Comparison of ENCODE assay signal across 8 mouse cellular contexts in the genomic region with DNA sequence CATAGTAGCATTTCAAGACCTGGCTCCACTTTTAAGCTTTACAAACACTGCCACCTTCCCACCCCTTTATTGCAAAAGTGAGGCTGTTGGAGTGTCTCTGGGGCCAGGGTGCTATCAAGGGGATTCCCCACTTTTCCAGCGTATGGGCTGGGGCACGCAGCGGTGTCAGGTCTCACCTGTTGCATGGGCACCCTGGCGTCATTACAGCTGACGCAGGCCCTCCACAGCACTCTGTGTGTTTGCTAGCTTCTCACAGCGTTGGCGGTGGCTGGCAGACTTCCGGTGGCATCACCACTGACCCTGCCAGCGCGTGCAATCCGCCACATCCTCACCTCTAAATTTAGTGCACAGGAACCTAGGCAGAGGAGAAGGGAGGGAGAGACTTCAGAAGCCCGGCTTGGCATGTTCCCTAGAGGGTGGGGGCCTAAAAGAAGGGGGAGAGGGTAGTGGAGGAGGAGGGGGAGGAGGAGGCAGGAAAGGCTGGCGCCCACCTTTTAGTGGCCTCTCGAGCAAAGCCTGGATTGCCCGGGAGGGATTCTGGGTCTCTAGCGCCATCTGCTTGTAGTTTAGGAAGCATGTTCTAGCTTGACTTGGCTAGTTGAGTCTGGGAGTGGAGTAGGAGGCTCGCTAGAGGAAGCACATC. TPM values are rescaled to one million over a fixed set of nuclear protein-coding genes. Genes with fewer than 3 reads are reported as not detected.
DNase-seq lines count a peak whose midpoint lies in the region; ATAC-seq and TF ChIP-seq lines count a peak whose summit lies in the region.

No protein-coding gene starts in this region.

- 16% methylated on average over 17 of the region's 17 CpGs for whole genome bisulfite sequencing in hindbrain, embryonic 16.5 days

- H3K27me3 ChIP-seq in hindbrain, embryonic 16.5 days (replicated peaks; ENCODE audit: control insufficient read depth, insufficient read depth, low read length), result no peaks in the 10 kb centered on the region

- intact Hi-C loops in left cerebral cortex, adult 2 months (cut with DNase I), result loop anchor here (1.0 to 10.0 kb wide), 3 partner anchors 17 to 415 kb away; no protein-coding TSS in a partner anchor
- intact Hi-C loops in left cerebral cortex, postnatal 25 days (cut with DNase I), result loop anchor here (1.0 to 10.0 kb wide), 3 partner anchors 17 to 245 kb away; partner anchors contain the start of gene Pank2

- H3K4me3 ChIP-seq in left cerebral cortex, adult 2 months, result peak overlapping the region; percentile 30
- H3K4me3 ChIP-seq in hindbrain, embryonic 16.5 days (ENCODE audit: low read length), result no peak overlapping the region

- H3K9me3 ChIP-seq in hindbrain, embryonic 16.5 days (ENCODE audit: control insufficient read depth, low read length), result no peaks in the 10 kb centered on the region

- peak overlapping the region; percentile 68 for H3K27ac ChIP-seq in left cerebral cortex, adult 2 months
- H3K27ac ChIP-seq in hindbrain, embryonic 16.5 days (ENCODE audit: low read depth, low read length), result no peak overlapping the region

- TF ChIP-seq CTCF in left cerebral cortex, adult 2 months (IDR thresholded peaks at IDR 0.05), result peak; percentile 86

- DNase-seq in left cerebral cortex, adult 2 months (ENCODE audit: extremely low spot score in 1 of 2, low spot score in 2 of 2), result peak; percentile 59 to 67
- no peak for DNase-seq in left cerebral cortex, adult 8-10 months (ENCODE audit: low spot score in 2 of 2)
- peak; percentile 49 to 62 for DNase-seq in cerebellum, postnatal 36 days
- peak; percentile 77 to 85 for DNase-seq in gastrocnemius, adult 8-10 months (ENCODE audit: low spot score in 2 of 2)
- peak; percentile 70 to 82 for DNase-seq in left cerebral cortex, postnatal 25 days (ENCODE audit: low spot score in 2 of 2)
- DNase-seq in right cerebral cortex, postnatal 4 days, result peak; percentile 56

- ATAC-seq in hindbrain, embryonic 16.5 days, result no peak
- ATAC-seq in megakaryocyte progenitor cell, adult 5-6 weeks (replicated peaks; ENCODE audit: poor library complexity), result peak; percentile 75

- H3K36me3 ChIP-seq in hindbrain, embryonic 16.5 days (ENCODE audit: control insufficient read depth, insufficient read depth, low read length), result no peaks in the 10 kb centered on the region

- peak overlapping the region; percentile 47 for H3K4me2 ChIP-seq in hindbrain, embryonic 16.5 days (ENCODE audit: low read length)

- peak overlapping the region; percentile 42; the same call in 1 of the 2 replicates for H3K9ac ChIP-seq in hindbrain, embryonic 16.5 days (ENCODE audit: low read depth, low read length)

- H3K4me1 ChIP-seq in hindbrain, embryonic 16.5 days (ENCODE audit: control insufficient read depth, insufficient read depth, low read depth, low read length), result peaks cover 34% of the 10 kb centered on the region

RNA-seq across cellular contexts. Expression of gene Smox, which starts 18.5 kb away (rescaled TPM):
- total RNA-seq in left cerebral cortex, adult 2 months (2021), result 10 to 100 TPM; 68.9 to 80.3 TPM
- total RNA-seq in left cerebral cortex, adult 8-10 months (2022), result 10 to 100 TPM; 48.6 to 64.3 (median 57.9) TPM
- total RNA-seq in gastrocnemius, adult 8-10 months (2022), result 100 to 1,000 TPM in 2 of 4 experiments, 10 to 100 TPM in 2; 76.7 to 289 (median 163) TPM
- polyA plus RNA-seq in hindbrain, embryonic 16.5 days (2015; fragmentation: Nextera tagmentation; extraction: Ambion mirVana), result 60.3 and 70.9 TPM in 2 replicates
- total RNA-seq in left cerebral cortex, postnatal 25 days (2021), result 10 to 100 TPM; 67.7 to 73.5 TPM
- 4.6 and 5.7 TPM in 2 replicates for total RNA-seq in megakaryocyte progenitor cell, adult 5-6 weeks (2015)
- total RNA-seq in megakaryocyte progenitor cell, adult 5-6 weeks (2017), result 7.8 and 8.7 TPM in 2 replicates

RNA-seq across cellular contexts. Expression of gene Adra1d, which starts 52.3 kb away (rescaled TPM):
- 10 to 100 TPM; 64.3 to 65.7 TPM for total RNA-seq in left cerebral cortex, adult 2 months (2021)
- 10 to 100 TPM; 33.6 to 38.2 (median 36.4) TPM for total RNA-seq in left cerebral cortex, adult 8-10 months (2022)
- under 1 TPM; 0.29 to 0.78 (median 0.66) TPM for total RNA-seq in gastrocnemius, adult 8-10 months (2022)
- polyA plus RNA-seq in hindbrain, embryonic 16.5 days (2015; fragmentation: Nextera tagmentation; extraction: Ambion mirVana), result 0.29 and 0.65 TPM in 2 replicates
- total RNA-seq in left cerebral cortex, postnatal 25 days (2021), result 10 to 100 TPM; 47.0 to 62.0 TPM
- total RNA-seq in megakaryocyte progenitor cell, adult 5-6 weeks (2015), result not detected in 2 replicates
- total RNA-seq in megakaryocyte progenitor cell, adult 5-6 weeks (2017), result not detected in 2 replicates

Comparison
In these comparisons a context has a peak if more than half of its experiments do, and no peak if none do; other contexts are left out.
1. DNase-seq: peak in left cerebral cortex, adult 2 months (2 of 2), cerebellum, postnatal 36 days (2 of 2), gastrocnemius, adult 8-10 months (2 of 2), left cerebral cortex, postnatal 25 days (2 of 2) and right cerebral cortex, postnatal 4 days (single experiment); none in left cerebral cortex, adult 8-10 months (0 of 2).
2. RNA of gene Smox, which starts 18.5 kb away (total RNA-seq): 76.7 to 289 TPM in gastrocnemius, adult 8-10 months, 68.9 to 80.3 TPM in left cerebral cortex, adult 2 months, 67.7 to 73.5 TPM in left cerebral cortex, postnatal 25 days and 48.6 to 64.3 TPM in left cerebral cortex, adult 8-10 months; 4.6 to 8.7 TPM in megakaryocyte progenitor cell, adult 5-6 weeks; every median in the first group is over 4 times any median in the second.
3. RNA of gene Adra1d, which starts 52.3 kb away (total RNA-seq): 64.3 to 65.7 TPM in left cerebral cortex, adult 2 months, 47.0 to 62.0 TPM in left cerebral cortex, postnatal 25 days and 33.6 to 38.2 TPM in left cerebral cortex, adult 8-10 months; 0.29 to 0.78 TPM in gastrocnemius, adult 8-10 months and not detected in megakaryocyte progenitor cell, adult 5-6 weeks; every median in the first group is over 10 times any median in the second.